Mouse (Mus musculus) limb, embryonic 11.5 days (tissue): ENCODE measurements around the gene Abce1. TPM values are rescaled to one million over a fixed set of nuclear protein-coding genes. Genes with fewer than 3 reads are reported as not detected.
"Not testable (repeated sequence)": the region's sequence is repeated elsewhere in the genome, so short reads cannot be mapped to it uniquely, and the experiment has no call there.

ENCODE experiments used
- ATAC-seq: fragments of 200-750 bp; cut with Nextera tagmentation; 2 replicates; pipeline ENCODE4 v1.8.0; 2017; ENCODE audit warnings: low read depth; ENCODE audit not compliant: insufficient number of reproducible peaks, low FRiP score, low TSS enrichment
- DNase-seq: peaks from one replicate; pipeline ENCODE4 v3.0.0-alpha.2; 2015; ENCODE audit warnings: low spot score
- H3K27ac ChIP-seq: fragments of 300-500 bp; sonication (generic); replicated peaks from 2 replicates; pipeline ENCODE4 v1.5.1; 2014; ENCODE audit warnings: low read depth, mild to moderate bottlenecking, low read length
- H3K27me3 ChIP-seq: fragments of 300-500 bp; sonication (generic); 2 replicates; pipeline ENCODE4 v1.6.1; 2014; ENCODE audit warnings: mild to moderate bottlenecking, low read length, mixed read lengths; ENCODE audit not compliant: control insufficient read depth, insufficient read depth
- H3K36me3 ChIP-seq: fragments of 300-500 bp; sonication (generic); 2 replicates; pipeline ENCODE4 v1.6.1; 2014; ENCODE audit warnings: mild to moderate bottlenecking, low read length, moderate library complexity, mixed read lengths; ENCODE audit not compliant: control insufficient read depth, insufficient read depth
- H3K4me1 ChIP-seq: fragments of 300-500 bp; sonication (generic); 2 replicates; pipeline ENCODE4 v1.6.1; 2014; ENCODE audit warnings: low read length, mixed read lengths; ENCODE audit not compliant: control insufficient read depth, insufficient read depth
- H3K4me2 ChIP-seq: fragments of 300-500 bp; sonication (generic); 2 replicates; pipeline ENCODE4 v1.6.1; 2014; ENCODE audit warnings: low read depth, mild to moderate bottlenecking, moderate library complexity; ENCODE audit not compliant: severe bottlenecking
- H3K4me3 ChIP-seq: fragments of 300-500 bp; sonication (generic); 2 replicates; pipeline ENCODE4 v1.5.1; 2014; ENCODE audit warnings: low read depth, low read length
- H3K9ac ChIP-seq: fragments of 300-500 bp; sonication (generic); 2 replicates; pipeline ENCODE4 v1.6.1; 2014; ENCODE audit warnings: mild to moderate bottlenecking, low read length
- H3K9me3 ChIP-seq: fragments of 300-500 bp; sonication (generic); 2 replicates; pipeline ENCODE4 v1.6.1; 2016; ENCODE audit warnings: low read length; ENCODE audit not compliant: control insufficient read depth
- WGBS: fragments of 180-500 bp; shearing (Covaris S2); extraction: QIAGEN DNeasy Blood & Tissue Kit; methylation state at CpG from one replicate; pipeline ENCODE4 v1.1.7; 2014; 5-methylcytosine and 5-hydroxymethylcytosine counted together
- polyA plus RNA-seq: library from polyadenylated mRNA; unstranded; fragments of >200 nt; fragmentation: Nextera tagmentation; extraction: Ambion mirVana; gene quantifications from 2 replicates; pipeline ENCODE4 v1.2.1, GENCODE M21; 2014

Abce1 gene
- polyA plus RNA-seq, 1 experiment from 2014 or later: 135 TPM

DNA sequence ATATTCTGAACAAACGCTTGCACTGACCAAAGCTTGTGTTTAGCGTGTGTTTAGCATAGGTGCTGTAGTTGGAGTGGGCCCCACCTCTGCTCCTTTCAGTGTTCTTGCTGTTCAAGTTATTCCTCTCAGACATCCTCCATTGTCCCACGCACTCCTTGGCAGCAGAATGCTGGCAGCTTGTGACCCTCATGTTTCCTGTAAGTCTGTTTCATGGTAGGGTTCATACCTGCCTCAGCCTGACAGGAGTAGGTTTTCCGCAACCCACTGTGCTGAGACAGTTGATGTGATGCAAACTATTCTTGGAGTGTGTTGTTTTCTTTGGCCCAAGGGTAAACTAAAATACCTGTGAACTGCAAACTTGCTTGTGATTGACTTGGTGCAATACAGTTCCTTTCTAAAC lies 35.1 kb downstream of the Abce1 start:
- no peak for DNase-seq
- Histone ChIP-seq H3K4me3 (no peak overlapping the region), H3K9ac (no peak overlapping the region), H3K9me3 (no peaks in the 10 kb centered on the region), H3K27me3 (no peaks in the 10 kb centered on the region), H3K36me3 (peaks cover 4% of the 10 kb centered on the region; the same call in 1 of the 2 replicates), H3K4me2 (no peak overlapping the region), H3K27ac (no peak overlapping the region), H3K4me1 (0 out of 2 replicates have a peak, but pooled peaks cover 2% of the 10 kb centered on the region)
- no peak for ATAC-seq
- WGBS: 86% methylated on average over 4 of the region's 4 CpGs

DNA sequence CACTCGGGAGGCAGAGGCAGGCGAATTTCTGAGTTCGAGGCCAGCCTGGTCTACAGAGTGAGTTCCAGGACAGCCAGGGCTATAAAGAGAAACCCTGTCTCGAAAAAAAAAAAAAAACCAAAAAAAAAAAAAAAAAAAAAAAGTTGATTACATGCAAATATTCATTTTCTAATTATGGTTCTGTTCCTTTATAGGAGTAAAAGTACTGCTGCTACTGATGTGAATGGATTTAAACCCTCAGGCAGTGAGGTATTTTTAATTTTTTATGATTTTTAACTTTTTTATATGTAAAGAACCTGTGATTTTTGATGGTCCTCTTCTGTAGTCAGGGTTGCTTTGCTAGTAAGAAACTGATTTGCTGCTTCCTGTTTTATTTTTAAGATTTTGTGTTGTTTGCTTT lies 52.8 kb downstream of the Abce1 start:
- H3K36me3 ChIP-seq: peaks cover 13% of the 10 kb centered on the region; the same call in 1 of the 2 replicates
- not testable (repeated sequence) for H3K4me2 ChIP-seq, ATAC-seq, H3K4me3 ChIP-seq, H3K27me3 ChIP-seq, H3K9me3 ChIP-seq, DNase-seq, H3K4me1 ChIP-seq, H3K9ac ChIP-seq, H3K27ac ChIP-seq
- 84% methylated on average over 4 of the region's 4 CpGs for WGBS

GRCm38 (mm10) chr8:79653736-79654135 lies 57.8 kb downstream of the Abce1 start:
- no peaks in the 10 kb centered on the region for H3K27me3 ChIP-seq
- ATAC-seq (no peak), DNase-seq (no peak)
- no peaks in the 10 kb centered on the region for H3K9me3 ChIP-seq
- H3K4me1 ChIP-seq: no peaks in the 10 kb centered on the region
- H3K9ac ChIP-seq: no peak overlapping the region
- no peak overlapping the region for H3K4me3 ChIP-seq
- WGBS: 93% methylated on average over 4 of the region's 4 CpGs
- no peak overlapping the region for H3K4me2 ChIP-seq
- peaks cover 11% of the 10 kb centered on the region; the same call in 1 of the 2 replicates for H3K36me3 ChIP-seq
- H3K27ac ChIP-seq: no peak overlapping the region

DNA sequence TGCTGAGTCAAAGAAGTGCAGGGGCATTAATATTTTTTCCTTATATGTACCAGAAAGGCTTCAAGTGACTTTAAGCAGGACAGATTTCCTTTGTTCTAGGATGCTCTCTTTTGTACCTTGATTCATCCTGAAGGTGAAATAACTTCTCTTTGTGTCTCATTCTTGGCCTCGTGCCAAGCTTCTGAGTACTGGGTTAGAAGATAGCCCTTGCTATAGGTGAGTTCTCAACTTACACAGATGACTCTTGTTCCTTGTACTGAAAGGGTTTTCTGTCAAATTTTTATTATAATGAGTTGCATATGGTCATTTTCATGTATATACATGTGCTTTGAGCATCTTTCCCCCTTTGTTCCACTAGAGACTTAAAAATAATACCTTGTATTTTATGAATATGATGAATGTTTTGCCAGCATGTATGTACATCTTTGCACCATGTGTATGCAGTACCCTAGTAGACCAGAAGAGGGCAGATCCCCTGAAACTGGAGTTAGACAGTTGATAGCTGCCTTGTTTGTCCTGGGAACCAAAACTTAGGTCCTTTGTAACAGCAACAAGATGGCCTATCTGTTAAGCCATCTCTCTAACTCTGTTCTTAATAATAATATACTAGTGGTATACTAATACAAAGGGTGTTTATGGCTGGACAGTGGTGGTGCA lies 61.3 kb downstream of the Abce1 start:
- H3K36me3 ChIP-seq: peaks cover 7% of the 10 kb centered on the region; the same call in 1 of the 2 replicates
- no peak overlapping the region for H3K4me3 ChIP-seq
- no peaks in the 10 kb centered on the region for H3K9me3 ChIP-seq
- ATAC-seq (no peak), DNase-seq (peak; percentile 44)
- H3K27me3 ChIP-seq: no peaks in the 10 kb centered on the region
- H3K27ac ChIP-seq: no peak overlapping the region
- WGBS: 86% methylated on average over 1 of the region's 1 CpGs
- H3K4me1 ChIP-seq: no peaks in the 10 kb centered on the region
- H3K4me2 ChIP-seq: no peak overlapping the region
- H3K9ac ChIP-seq: no peak overlapping the region

DNA sequence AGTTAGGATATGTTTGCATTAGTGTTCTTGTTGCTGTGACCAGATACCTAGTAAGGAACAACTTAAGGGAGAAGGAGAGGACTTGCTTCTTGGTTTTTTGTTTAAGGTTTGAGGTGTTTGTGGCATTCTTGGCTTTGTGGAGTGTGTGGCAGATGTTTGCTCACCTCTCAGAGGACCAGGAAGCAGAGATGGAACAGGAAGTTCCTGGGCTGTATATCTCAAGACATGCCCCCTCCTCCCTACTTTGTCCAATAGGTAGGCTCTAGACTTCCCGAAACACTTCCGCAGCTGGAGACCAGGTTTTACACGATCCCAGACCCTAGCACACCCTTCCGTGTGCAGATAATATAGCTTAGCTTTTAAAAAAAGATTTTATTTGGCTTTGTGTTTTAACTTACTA lies 62.0 kb downstream of the Abce1 start:
- Histone ChIP-seq H3K27me3 (no peaks in the 10 kb centered on the region), H3K36me3 (peaks cover 2% of the 10 kb centered on the region; the same call in 1 of the 2 replicates), H3K4me3 (no peak overlapping the region), H3K9me3 (no peaks in the 10 kb centered on the region), H3K27ac (no peak overlapping the region), H3K4me1 (no peaks in the 10 kb centered on the region), H3K9ac (no peak overlapping the region), H3K4me2 (no peak overlapping the region)
- 88% methylated on average over 4 of the region's 4 CpGs for WGBS
- ATAC-seq (no peak), DNase-seq (no peak)

- DNase-seq: no peak
Measured at GRCm38 (mm10) chr8:79641119-79641518, 70.4 kb downstream of the Abce1 start.

GRCm38 (mm10) chr8:79639586-79640451 lies 71.7 kb downstream of the Abce1 start, which contains the start of gene Otud4:
TSS of gene Otud4 (plus strand) at chr8:79639618.
- peak; percentile 69 for DNase-seq
- WGBS: under 1% methylated on average over 103 of the region's 103 CpGs
- 0 out of 2 replicates have a peak, but pooled peaks cover 2% of the 10 kb centered on the region for H3K36me3 ChIP-seq
- H3K4me2 ChIP-seq: peak within 1 kb of the TSS; percentile 63
- H3K9me3 ChIP-seq: no peaks in the 10 kb centered on the region
- peak within 1 kb of the TSS; percentile 87 for H3K9ac ChIP-seq
- peak within 1 kb of the TSS; percentile 93 for H3K27ac ChIP-seq
- ATAC-seq: peak; percentile 66
- H3K4me1 ChIP-seq: peaks cover 12% of the 10 kb centered on the region; the same call in 1 of the 2 replicates
- no peaks in the 10 kb centered on the region for H3K27me3 ChIP-seq
- H3K4me3 ChIP-seq: peak within 1 kb of the TSS; percentile 94

More at GRCm38 (mm10) chr8:79641119-79641518, 70.4 kb downstream of the Abce1 start:
- H3K4me2 ChIP-seq: peak overlapping the region; percentile 63
- H3K27ac ChIP-seq: no peak overlapping the region
- H3K9me3 ChIP-seq: no peaks in the 10 kb centered on the region
- H3K4me3 ChIP-seq: peak overlapping the region; percentile 94
- peaks cover 12% of the 10 kb centered on the region; the same call in 1 of the 2 replicates for H3K4me1 ChIP-seq
- WGBS: 34% methylated on average over 1 of the region's 1 CpGs
- 0 out of 2 replicates have a peak, but pooled peaks cover 2% of the 10 kb centered on the region for H3K36me3 ChIP-seq
- no peak for ATAC-seq
- no peaks in the 10 kb centered on the region for H3K27me3 ChIP-seq
- H3K9ac ChIP-seq: no peak overlapping the region
